Mouse (Mus musculus) left cerebral cortex, postnatal 25 days (tissue): ENCODE data around the gene Prkca. TPM values are rescaled to one million over a fixed set of nuclear protein-coding genes. Genes with fewer than 3 reads are reported as not detected.

Experiments used
- DNase-seq, 2 experiments: peaks; one replicate each; pipeline ENCODE4 v3.0.0; 2022; ENCODE audit warnings: low spot score in 2 of 2, mixed read lengths in 1 of 2
- intact Hi-C: fragments of 180-260 bp; cut with DNase I; formaldehyde crosslinking; loops from one replicate; pipeline ENCODE4 v1.15.1; 2025
- total RNA-seq, 2 experiments: library from RNA; stranded (reverse); gene quantifications; 2 replicates each; pipeline ENCODE4 v1.2.3; 2021

The Prkca gene
- total RNA-seq, 2 experiments from 2014 or later = 172 TPM

GRCm38 (mm10) chr11:108061571-108062479, 281.9 kb downstream of the Prkca start:
- peak; percentile 63 to 88 for DNase-seq
- intact Hi-C loops = no loop called here

GRCm38 (mm10) chr11:108057138-108057537, 286.6 kb downstream of the Prkca start:
- peak in 1 of 2 experiments; percentile 70 for DNase-seq
- intact Hi-C loops = loop anchor here (5.0 kb wide), 2 partner anchors 90 to 130 kb away; no protein-coding TSS in a partner anchor

GRCm38 (mm10) chr11:108054647-108055046, 289.1 kb downstream of the Prkca start:
- DNase-seq = peak in 1 of 2 experiments; percentile 81
- intact Hi-C loops = loop anchor here (5.0 kb wide), 2 partner anchors 93 to 133 kb away; no protein-coding TSS in a partner anchor

DNA sequence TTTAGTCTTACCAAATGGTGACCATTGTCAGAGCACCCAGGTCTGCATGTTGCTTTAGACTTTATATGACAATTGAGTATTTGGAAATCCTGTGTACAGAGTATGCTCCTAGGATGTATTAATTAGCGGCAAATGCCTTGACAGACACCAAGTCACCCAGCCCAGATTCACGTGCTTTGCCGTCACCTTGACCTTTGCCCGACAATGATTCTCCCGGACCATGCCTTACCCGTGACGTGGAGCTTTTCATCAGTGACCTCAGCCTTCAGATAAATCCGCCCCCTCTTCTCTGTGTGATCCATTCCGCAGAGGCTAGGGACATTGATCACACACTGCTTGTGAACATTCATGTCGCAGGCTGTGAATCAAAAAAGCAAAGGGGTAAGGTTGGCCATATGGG, 290.0 kb downstream of the Prkca start:
- intact Hi-C loops = no loop called here

DNA sequence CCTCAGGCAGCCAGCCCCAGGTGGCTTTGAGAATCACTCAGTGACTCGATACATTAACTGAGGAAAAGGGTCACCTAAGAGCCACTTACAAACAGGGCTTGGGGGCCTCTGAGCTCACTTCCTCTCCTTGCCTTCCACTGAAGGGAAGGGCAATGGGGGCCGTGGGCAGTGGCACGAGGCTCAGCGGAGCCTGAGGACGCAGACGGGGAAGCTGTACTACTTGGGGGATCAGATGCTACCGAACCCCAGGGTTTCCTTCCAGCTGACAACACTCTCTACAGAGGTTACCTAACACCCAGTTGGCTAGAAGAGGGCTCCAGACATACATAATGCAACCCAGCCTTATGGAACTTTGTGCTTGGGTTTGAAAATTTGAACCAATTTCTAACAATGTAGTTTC, 302.1 kb downstream of the Prkca start:
- intact Hi-C loops = no loop called here
- DNase-seq = no peak

More for the DNA sequence above, 290.0 kb downstream of the Prkca start:
- no peak for DNase-seq

- intact Hi-C loops = no loop called here
- DNase-seq = no peak
These were observed 302.9 kb downstream of the Prkca start for GRCm38 (mm10) chr11:108040823-108041222.

DNA sequence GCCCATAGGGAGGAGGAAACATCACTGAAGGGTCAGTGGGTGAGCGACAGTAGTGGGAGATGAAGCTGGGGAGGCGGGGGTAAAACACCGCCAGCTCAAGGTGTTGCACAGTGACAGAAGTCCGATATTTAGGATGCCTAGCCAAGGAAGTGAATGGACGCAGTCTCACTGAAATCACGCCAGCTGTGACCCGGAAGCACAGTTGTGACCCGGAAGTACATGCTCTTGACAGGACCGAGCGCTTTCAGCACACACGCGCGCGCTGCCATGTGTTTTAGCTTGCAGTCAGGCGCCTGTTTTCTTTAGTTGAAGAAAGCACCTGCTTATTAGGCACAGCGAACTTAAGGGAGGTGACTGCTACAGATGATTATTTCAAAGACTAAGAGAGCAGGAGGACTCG, 304.0 kb downstream of the Prkca start:
- DNase-seq = no peak
- intact Hi-C loops = loop anchor here (10.0 kb wide), 1 partner anchor 145 kb away; no protein-coding TSS in a partner anchor

GRCm38 (mm10) chr11:108038989-108039388, 304.7 kb downstream of the Prkca start:
- intact Hi-C loops = loop anchor here (10.0 kb wide), 1 partner anchor 146 kb away; no protein-coding TSS in a partner anchor
- peak in 1 of 2 experiments; percentile 67 for DNase-seq

DNA sequence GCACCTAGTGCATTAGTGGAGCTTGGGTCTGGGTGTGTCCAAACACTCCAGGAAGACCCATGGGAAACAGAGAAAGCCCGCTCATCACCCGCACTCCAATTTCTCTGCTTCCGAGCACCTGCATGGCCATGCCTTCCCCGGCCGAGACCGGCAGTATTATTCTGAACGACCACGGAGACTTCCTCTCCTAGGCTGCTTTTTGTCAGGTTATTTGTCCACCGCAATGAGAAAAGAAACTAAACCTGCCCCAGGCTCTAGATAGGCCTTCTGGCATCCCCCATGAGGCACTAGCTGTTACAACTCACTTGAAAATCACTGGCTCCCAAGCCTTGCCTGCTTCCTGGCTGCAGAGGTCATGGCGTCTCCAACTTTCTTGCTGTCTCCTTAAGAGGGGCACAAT, 307.4 kb downstream of the Prkca start:
- intact Hi-C loops = loop anchor here (10.0 kb wide), 1 partner anchor 148 kb away; no protein-coding TSS in a partner anchor
- no peak for DNase-seq

DNA sequence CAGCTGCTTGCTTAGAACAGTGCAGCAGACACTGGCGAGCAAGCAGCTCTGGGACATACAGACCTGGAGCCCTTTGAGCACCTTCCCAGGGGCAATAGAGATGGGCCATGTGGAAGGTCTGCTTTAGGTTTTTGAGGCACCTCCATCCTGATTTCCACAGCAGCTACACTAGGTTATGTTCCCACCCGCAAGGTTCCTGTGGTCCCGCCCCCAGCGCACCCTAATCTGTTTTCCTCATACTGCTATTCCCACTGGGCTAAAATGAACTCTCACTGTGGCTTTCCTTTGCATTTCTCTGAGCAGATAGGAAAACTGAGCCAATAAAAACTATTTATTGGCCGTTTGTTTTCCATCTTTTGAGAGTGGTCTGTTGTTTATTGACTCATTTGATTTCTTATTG, 308.0 kb downstream of the Prkca start:
- no peak for DNase-seq
- intact Hi-C loops = loop anchor here (10.0 kb wide), 1 partner anchor 149 kb away; no protein-coding TSS in a partner anchor

DNA sequence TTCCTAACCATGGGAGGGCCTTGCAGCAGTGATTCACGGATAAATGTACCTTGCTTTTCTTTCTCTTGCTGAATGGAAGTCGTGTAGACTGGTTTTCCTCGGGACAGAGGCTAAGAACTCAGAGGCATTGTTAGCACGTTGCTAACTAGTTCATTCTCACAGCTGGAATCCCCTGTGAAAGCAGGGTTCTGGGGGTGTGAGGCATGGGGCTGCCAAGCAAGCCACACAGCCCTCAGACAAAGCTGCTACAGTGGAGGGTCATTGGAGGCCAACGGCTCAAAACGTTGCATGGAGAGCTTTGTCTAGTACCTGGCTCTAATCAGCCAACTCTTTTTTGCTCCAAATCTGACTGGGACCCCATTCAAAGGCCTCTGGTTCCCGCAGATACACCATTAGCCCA, 309.4 kb downstream of the Prkca start:
- no peak for DNase-seq
- intact Hi-C loops = loop anchor here (5.0 to 10.0 kb wide), 2 partner anchors 93 to 150 kb away; no protein-coding TSS in a partner anchor

DNA sequence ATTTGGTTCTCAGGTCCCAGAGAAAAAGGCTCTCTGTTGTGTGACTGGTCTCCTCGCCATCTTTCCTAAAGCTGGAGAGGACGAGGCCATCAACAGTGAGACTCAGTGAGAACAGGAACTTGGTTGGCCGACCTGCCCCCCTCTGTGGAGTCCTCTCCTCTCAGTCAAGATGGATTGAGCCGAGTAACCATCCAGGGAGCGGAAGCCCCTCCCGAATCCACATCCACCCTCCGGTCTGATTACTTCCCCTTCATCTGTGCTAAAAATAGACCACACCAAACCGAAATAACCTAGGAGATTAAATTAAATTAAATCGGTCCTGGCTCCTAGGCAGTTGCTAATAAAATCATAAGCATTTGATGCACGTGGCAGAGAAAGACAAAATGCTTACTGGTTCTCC, 311.2 kb downstream of the Prkca start:
- no peak for DNase-seq
- intact Hi-C loops = loop anchor here (5.0 to 10.0 kb wide), 2 partner anchors 95 to 152 kb away; no protein-coding TSS in a partner anchor

DNA sequence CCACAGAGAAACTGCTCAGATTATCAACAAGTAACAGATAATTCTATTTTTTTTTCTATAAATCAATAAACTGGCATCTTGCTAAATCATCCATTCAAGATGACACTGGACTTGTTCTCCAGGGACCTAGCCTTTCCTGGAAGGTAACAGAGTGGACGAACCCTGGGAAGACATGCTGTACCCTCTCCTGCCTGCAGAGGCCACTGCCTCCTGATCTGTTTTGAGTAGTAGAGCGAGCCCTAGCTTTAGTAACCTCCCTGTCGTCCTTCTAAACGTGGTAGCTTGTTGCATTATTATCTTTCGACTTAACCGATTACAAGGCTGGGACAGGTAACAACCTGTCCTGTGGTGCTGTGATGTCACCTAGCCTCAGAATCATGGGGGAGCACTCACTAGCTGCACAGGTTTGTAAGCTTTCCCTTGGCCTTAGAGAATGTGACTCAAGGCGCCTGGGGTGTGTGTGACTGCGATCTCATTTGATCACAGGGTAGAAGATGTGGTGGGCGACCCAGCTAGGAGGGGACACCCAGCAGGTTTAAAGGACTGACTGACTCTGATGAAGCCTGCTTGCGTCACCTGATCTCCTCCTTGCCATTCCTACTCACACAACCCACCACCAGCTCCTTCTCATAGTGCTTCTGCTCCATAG, 312.6 kb downstream of the Prkca start:
- intact Hi-C loops = loop anchor here (2.0 to 10.0 kb wide), 3 partner anchors 96 to 348 kb away; no protein-coding TSS in a partner anchor
- DNase-seq = peak; percentile 56 to 77

GRCm38 (mm10) chr11:108029321-108029720, 314.4 kb downstream of the Prkca start:
- no peak for DNase-seq
- intact Hi-C loops = loop anchor here (5.0 kb wide), 1 partner anchor 388 kb away; no protein-coding TSS in a partner anchor

DNA sequence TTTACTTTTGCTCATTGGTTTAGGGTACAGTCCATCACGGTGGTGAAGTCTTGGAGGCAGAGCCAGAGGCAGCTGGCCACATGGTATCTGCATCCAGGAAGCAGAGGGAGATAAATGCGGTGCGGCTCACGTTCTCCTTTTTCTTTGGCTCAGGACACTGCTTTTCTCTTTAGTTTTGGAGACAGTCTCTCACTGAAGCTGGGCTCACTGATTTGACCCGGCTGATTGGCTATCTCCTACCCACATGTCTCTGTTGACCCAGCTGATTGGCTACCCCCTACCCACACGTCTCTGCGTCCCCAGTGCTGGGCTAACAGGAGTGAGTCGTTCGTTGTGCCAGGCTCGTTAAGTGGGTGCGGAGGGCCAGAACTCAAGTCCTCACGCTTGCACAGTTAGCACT, 315.3 kb downstream of the Prkca start:
- peak in 1 of 2 experiments; percentile 59 for DNase-seq

DNA sequence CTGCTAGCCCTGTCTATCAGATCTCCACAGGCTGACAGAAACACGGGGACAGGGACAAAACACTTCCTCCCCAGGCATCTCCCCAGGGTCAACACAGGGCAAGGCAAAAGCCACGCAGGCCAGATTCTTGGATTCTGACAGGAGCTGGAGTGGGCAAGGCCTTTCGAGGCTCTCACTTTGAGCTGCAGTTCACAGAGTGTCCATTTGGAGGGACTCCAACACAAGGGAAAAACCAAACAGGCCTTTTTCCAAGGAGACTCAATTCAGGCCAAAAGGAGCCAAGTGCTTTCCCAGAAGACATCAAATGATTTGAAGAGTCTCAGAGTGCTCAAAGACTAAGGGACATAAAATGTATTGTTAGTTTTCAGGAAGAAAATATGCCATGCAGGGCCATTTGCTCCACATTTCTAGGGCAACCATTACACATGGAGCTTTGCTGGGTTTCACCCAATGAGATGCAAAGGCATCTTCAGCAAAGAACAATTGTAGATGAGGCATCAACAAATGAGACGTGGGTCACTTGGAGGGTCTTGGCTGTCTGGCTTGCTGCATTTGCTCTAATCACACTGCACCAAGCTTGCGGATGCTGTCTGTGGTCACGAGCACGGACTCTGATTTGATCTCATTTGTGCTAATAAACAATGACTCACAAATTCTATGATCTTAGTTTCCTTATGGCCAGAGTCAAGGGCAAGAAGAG, 317.9 kb downstream of the Prkca start:
- peak; percentile 57 to 75 for DNase-seq
- intact Hi-C loops = loop anchor here (5.0 kb wide), 1 partner anchor 391 kb away; no protein-coding TSS in a partner anchor

More for the DNA sequence above, 315.3 kb downstream of the Prkca start:
- intact Hi-C loops = loop anchor here (5.0 kb wide), 1 partner anchor 389 kb away; no protein-coding TSS in a partner anchor

DNA sequence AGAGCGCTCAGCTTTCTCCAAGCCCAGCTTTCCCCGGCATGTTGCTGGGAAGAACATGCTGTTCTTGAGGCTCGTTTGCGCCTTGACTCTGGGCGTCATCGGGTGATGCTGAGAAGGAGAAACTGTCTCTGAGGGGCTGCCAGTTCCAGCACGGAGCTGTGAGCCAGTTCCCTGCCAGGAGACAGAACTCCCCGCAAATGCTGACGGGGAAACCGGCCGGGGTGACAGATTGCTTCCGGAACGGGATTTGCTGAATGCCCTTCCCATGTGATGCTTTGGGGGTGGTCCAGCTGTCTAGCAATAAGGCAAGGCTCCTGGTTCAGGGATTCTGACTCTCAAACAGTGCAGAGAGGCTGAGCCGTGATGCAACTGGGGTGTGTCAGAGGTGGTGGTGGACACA, 320.5 kb downstream of the Prkca start:
- intact Hi-C loops = no loop called here

GRCm38 (mm10) chr11:108020889-108021288, 322.8 kb downstream of the Prkca start:
- intact Hi-C loops = no loop called here
- DNase-seq = peak in 1 of 2 experiments; percentile 43

More for the DNA sequence above, 320.5 kb downstream of the Prkca start:
- peak; percentile 65 to 81 for DNase-seq

DNA sequence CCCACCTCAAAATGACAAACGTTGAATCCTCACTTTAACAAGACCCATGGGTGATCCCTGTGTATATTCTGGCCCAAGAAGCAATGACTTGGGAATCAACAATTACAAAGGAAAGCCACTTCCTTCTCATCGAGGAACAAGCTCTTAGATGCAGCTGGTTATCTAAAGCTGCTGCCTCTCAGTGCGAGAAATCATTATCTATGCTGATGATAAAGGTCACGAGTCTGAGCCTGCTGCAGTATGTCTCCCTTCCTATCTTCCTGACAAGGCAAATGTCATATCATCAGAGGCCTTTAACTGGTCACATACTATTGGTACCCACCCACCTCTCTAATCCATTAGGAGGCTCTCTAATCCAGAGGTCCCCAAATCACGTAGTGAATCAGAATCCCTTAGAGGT, 328.4 kb downstream of the Prkca start:
- intact Hi-C loops = no loop called here
- no peak for DNase-seq
